Mouse (Mus musculus) liver, embryonic 14.5 days (tissue): ENCODE data around the gene Wdr17.

Source experiments
- CTCF ChIP-seq: IDR thresholded peaks from 2 replicates; pipeline ENCODE4 v1.5.1; 2016; ENCODE audit warnings: antibody characterized with exemption, low read depth, control low read depth
- EP300 ChIP-seq: IDR thresholded peaks from 2 replicates; pipeline ENCODE4 v1.6.1; 2016; ENCODE audit warnings: antibody characterized with exemption, low read depth

DNA sequence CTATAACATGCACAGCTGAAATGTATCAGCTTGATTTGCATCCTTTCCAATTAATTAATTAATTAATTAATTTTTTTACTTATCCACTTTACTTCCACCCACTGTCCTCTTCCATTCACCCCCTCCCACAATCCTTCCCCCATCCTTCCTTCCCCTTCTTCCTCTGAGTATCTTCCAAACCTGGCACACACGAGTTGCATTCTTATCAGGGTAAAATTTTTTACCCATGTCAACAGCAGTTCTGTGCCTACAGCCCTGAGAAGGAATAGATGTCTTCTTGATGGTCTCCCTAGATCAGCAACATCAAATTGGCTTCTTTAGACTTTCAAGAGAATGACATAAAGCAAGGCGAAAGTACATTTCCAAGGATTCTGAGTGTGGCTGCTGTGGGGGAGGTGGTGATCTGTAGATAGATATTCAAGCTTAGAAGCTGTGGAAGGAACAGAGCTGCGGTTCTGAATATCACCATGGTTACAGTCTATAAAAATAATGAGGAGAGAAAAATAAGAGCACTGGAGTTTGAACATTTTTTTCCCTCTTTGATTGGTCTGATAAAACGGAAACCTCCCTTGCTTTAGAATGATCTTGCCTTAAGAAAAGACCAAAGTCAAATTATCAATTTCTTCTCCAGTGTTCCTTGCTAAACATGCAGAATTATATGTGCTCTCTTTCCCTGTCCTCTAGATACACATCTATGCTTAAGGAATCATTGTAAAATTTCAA is 22.8 kb downstream of the Wdr17 start:
- no peak for TF ChIP-seq CTCF
- TF ChIP-seq EP300 = no peak
